Mouse (Mus musculus): ENCODE results near the gene Ubr3. TPM values are rescaled to one million over a fixed set of nuclear protein-coding genes. Genes with fewer than 3 reads are reported as not detected.

Gene Ubr3
- total RNA-seq, 4 experiments from 2014 or later = 220 to 245 (median 226) TPM

DNA sequence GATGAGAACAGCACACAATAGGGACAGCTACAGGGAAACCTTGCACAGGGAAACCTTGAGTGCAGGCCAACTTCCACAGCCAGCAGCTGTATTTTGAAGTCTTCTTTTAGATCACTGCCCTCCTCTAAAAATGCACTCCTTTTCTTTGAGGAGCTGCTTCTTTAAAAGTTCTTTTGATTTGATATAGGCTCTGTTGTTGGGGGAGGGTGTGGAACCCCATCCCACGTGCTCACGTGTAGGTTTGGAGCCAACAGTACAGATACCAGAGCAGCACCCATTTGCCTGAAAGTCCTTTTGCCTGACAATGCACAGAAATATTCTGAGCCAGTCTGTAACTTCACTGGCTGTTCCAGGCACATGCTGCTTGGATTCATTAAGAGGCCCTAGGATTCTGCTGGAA, 134.4 kb downstream of the Ubr3 start:
- DNase-seq (ENCODE audit: low spot score in 2 of 2) = no peak

DNA sequence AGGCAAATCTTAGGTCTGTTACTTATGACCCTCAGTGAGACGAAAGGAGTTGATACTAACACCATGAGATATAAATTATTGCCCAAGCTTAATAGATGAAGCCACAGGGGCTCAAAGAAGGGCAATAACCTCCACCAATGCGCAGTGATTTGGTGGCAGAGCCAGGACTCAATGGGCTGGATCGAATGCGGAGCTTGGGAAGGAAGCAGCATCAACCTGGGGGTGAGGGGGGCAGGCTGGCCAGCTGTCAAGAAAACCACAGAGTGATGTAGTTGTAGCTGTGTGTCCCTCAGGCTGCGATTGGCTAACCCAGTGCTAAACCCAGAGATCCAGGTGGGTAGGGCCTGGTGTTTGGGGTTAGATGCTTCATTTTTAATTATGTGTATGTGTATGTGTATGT, 137.8 kb downstream of the Ubr3 start:
- DNase-seq (ENCODE audit: low spot score in 2 of 2) = no peak

DNA sequence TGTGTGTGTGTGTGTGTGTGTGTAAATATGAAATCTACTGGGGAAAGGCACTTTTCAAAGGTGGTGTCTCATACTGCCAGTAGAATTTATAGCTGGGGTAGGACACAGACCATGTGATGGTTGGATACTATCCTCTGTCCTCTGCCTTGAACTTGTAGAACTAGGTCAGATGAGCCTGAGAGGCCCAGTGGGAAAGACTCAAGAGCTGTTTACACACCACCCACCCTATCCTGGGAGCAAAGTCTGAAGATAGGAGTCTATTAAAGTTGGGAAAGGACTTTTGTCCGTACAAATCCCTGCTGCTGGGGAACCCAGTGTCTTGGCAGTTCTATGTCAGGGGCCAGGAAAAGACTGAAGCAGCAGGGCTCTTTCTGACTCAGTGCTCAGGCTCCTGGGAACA, 138.3 kb downstream of the Ubr3 start:
- no peak for DNase-seq (ENCODE audit: low spot score in 2 of 2)

DNA sequence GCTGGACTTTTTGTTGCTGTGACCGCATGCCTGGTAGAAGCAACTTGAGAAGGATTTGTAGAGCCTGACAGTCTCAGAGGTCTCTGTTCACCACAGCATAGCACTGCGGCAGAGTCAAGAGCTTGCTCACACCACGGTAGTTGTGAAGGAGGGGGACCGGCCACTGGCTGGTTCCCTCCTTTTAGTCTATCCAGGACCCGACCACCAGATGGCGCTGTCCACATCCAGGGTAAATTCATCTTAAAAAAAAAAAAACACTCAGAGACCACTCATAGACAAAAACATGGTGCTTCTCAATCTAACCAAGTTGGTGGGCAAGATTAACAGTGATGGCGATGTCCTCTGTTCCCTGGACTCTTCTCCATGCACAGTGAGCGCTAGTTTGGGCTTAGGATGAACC, 140.2 kb downstream of the Ubr3 start:
- no peak for DNase-seq (ENCODE audit: low spot score in 2 of 2)

DNA sequence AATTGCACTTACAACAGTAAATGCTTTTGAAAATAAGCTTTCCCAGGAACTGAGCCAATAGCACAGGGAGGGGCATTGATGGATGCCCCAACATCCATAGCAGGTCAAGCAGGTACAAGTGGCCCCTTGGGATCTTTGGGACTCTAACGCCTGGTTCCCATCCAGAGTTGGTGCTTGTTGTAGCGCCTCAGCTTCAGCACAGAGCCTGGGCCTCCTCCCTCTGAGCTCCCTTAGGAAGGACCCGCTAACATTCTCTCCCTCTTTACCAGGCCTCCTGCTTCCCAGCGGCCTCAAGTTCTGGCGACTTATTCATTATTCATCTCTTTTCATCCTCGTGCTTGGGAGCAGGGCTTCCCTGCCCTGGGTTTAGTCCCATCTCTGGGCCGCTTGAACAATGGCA, 141.7 kb downstream of the Ubr3 start, which contains the start of gene Myo3b:
Gene Myo3b (plus strand): TSS at position 375 of the 400 bp plus-strand sequence.
- no peak for DNase-seq (ENCODE audit: low spot score in 2 of 2)

DNA sequence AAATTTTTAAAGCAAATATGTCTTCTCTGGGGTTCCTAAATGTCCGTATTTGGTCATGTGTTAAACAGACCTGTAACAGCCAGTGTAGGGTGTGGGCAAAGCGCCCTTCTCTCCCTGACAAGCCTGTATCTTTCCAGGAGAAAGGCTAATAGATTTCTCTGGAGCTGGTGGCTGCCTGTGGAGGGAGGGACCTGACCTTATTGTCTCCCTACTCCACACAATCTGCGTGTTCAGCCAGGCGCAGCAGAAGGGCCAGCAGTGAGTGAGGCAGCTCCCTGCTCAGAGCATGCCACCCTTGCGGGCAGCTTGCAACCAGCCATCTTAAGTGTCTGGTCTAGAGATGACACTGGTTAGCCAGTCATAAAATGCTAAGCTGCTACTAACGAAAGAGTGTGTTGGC, 147.4 kb downstream of the Ubr3 start:
- DNase-seq (ENCODE audit: low spot score in 2 of 2) = no peak

DNA sequence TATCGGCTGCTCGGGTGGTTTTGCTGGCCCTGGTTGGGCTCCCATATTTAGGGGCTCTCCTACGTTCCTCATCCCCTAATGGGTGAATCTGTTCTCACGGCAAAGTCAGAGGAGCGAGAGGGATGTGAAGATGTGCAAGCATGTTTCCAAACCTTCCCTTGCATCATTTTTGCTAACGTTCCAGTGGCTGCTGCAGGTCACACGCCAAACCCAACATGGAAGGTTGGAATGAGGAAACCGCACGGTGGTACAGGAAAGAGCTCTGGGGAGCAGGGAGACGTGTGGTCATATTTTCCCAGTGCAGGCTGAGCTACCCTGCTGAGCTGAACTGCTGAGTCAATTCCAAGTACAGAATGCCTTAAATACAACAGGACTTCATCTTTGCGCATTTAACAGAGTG, 150.8 kb downstream of the Ubr3 start:
- no peak for DNase-seq (ENCODE audit: low spot score in 2 of 2)

DNA sequence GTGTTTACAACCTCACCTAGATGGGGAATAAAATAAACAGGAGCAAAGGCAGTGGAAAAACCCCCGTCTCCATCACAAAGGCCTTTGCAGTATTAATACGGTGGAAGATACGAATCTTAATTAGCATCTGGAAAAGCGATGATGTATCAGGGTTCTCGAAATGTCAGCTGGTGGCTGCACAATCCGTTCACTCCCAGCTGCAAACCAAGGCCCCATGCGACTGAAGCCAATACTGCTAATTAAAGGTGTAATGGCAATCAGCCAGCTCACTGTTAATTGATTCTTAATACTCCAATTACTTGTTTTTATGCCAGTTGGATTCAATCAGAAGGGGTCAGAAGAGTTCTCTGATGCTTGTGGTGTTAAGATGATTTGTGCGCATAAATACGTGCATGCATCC, 156.8 kb downstream of the Ubr3 start:
- no peak for DNase-seq (ENCODE audit: low spot score in 2 of 2)

DNA sequence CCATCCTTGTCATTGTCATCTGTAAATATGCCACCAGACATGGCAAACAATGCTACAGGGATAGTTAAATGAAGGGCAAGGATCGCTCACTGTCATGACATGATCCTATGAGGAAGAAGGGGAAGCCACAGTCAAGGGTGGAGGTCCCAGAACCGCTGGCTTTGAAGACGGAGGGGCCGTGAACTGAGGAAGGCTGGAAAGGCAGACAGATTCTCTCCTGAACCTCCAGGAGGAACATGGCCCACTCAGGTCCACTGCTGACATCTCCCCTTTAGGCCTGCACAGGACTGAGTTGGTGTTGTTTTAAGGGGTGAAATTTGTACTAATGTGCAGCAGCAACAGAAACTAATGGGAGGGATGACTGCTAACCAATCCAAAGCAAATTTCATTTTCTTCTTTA, 161.2 kb downstream of the Ubr3 start:
- DNase-seq (ENCODE audit: low spot score in 2 of 2) = no peak

DNA sequence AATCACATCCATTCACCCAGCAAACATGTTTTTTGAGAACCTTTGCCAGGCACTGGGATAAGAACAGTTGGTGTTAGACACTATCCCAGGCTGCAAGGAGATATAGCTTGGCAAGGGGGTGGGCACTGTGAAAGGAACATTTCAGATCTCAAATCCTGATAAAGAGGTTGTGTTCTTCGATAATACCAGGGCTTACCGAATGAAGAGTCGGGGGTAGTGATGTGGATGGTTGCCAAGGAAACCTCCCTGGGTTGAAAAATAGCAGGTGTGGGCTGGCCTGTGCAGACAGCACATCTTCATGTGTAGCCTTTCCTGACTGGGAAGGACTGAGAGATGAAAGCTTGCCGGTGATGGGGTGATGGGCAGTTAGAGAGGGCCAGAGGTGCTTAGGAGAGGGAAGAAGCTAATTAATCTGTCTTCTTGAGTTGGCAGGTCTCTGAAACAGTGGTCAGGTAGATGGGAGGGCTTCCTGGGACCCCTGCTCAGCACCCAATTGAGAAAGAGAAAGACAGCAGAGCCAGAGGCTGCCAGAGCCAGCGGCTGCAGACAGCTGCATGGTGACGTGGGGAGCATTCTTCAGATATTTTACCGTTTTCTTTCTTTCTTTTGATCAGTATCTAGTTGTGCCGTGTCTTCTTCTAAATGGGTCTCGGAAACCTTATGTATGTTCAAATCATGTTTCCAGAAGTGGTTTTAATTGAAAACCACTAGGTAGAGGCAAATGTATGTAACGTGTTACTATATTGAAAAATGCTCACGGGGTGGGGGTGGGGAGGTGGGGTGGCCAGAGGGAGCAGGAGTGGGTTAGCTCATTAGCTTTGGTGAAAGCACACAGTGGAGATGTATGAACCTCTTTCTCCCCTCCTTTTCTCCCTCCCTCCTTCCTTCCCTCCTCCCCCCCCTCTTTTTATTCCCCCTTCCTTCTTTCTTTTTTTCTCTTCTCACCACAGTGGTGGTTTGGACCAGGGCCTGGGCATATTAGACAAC, 163.6 kb downstream of the Ubr3 start:
- DNase-seq (ENCODE audit: low spot score in 2 of 2) = no peak

DNA sequence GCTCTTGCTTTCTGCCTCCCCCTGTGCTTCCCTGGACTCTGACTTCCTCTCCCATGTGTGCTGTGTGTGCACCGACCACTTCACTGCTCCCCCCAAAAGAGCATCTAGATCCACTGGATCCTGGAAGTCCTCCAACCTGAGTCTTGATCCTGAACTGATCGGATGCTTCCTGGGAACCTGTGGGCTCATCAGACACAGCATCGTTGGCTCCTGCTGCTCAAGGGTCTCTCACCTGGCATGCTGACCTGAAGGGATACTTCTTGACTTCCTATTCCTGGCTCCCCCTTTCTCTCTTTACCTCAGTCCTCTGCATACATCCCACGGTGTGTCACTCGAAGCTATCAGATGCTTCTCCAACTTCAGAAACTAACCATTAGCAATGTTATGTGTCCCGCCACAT, 168.1 kb downstream of the Ubr3 start:
- no peak for DNase-seq (ENCODE audit: low spot score in 2 of 2)

DNA sequence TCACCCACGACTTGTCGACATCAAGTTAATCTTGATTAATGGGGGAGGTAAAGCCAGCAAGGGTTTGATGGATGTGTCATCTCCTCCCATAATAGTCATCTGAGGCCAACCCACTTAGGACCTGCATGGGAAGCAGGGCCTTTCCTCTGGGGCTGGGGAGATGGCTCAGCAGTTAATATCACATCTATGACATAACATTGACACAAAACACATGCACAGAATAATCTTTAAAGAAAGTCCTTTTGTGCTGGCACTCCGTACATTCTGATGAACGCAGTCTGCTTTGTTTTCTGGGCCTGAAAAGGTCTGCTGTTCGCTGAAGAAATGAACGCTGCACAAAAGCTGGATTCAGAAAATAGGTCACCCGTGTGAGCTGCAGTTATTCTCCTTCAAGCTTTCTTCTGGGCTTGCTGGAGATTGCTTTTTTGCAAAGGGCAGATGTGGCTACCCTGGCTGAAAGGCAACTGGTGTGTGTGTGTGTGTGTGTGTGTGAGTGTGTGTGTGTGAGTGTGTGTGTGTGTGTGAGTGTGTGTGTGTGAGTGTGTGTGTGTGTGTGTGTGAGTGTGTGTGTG, 168.8 kb downstream of the Ubr3 start:
- no peak for DNase-seq (ENCODE audit: low spot score in 2 of 2)

DNA sequence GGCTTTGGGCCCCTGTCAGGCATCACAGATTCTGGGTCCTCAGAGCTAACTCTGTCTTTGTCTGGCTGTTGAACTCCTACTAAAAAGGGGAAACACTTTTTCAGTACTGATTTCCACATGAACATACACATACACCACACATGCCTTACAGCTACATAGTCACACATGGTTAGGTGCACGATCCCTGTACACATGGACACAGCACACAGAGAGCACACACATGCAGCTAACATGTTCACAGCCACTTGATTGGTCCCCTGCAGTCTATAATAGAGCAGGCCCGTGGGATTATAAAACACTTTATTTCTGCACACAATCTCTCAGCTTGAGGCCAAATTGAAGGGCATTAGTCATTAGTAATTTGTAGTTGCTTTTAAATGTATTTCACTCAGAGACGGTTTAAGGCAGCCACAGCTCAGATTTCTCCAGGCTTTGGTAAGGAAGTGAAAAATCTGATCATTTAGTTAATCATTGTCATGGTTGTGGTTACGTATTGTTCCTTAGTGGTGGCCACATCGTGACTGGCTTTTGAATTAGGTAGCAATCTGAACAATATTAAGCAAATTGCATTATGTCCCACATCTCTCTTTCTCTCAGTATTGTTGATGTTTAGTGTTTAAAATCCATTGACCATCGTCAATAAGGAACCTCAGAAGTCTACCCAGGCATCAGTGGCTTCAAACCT, 169.4 kb downstream of the Ubr3 start:
- no peak for DNase-seq (ENCODE audit: low spot score in 2 of 2)

DNA sequence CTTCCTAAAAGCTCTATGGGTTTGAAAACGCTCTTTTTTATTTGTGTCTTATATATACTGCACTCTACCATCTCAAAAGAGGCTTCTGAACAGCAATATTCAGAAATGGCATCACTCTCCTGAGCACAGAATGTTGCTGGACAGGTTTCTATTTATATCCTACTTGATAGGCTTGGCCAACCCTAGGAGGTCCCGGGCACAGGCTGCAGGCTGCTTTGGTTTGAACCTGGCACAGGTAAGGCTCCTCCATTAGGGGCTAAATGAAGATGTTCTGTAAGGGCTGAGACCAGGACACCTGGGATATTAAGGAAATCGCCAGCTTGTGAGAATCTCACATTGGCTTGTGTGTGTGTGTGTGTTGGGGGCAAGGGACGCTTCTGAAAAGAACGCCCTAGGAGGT, 172.8 kb downstream of the Ubr3 start:
- DNase-seq (ENCODE audit: low spot score in 2 of 2) = no peak

Other genes with a start within 250 kb of the Ubr3 start
- gene Klhl41, start 227.1 kb upstream of the Ubr3 start, total RNA-seq (2022) = 100 to 1,000 TPM; 595 to 639 (median 634) TPM
- 10 to 100 TPM; 12.4 to 19.4 (median 14.5) TPM for gene Fastkd1, start 183.7 kb upstream of the Ubr3 start, total RNA-seq (2022)
- gene Ppig, start 174.7 kb upstream of the Ubr3 start, total RNA-seq (2022) = 10 to 100 TPM; 27.8 to 38.6 (median 29.7) TPM
- gene Ccdc173, start 107.7 kb upstream of the Ubr3 start, total RNA-seq (2022) = under 1 TPM; 0.27 to 0.49 (median 0.37) TPM
- gene Phospho2, start 107.6 kb upstream of the Ubr3 start, total RNA-seq (2022) = 10 to 100 TPM; 17.4 to 22.6 (median 20.3) TPM
- gene Klhl23, start 75.3 kb upstream of the Ubr3 start, total RNA-seq (2022) = 10 to 100 TPM in 2 of 4 experiments, 1 to 10 TPM in 2; 6.8 to 14.0 (median 10.0) TPM
- gene Ssb, start 35.7 kb upstream of the Ubr3 start, total RNA-seq (2022) = 10 to 100 TPM; 38.7 to 51.8 (median 45.2) TPM
- gene Mettl5, start 11.6 kb upstream of the Ubr3 start, total RNA-seq (2022) = 10 to 100 TPM; 14.8 to 20.1 (median 16.6) TPM
- gene Myo3b, start 141.9 kb downstream of the Ubr3 start, total RNA-seq (2022) = not detected